Mouse (Mus musculus) myocyte (in vitro differentiated cells): ENCODE results near the gene Myo6. TPM values are rescaled to one million over a fixed set of nuclear protein-coding genes. Genes with fewer than 3 reads are reported as not detected.

Experiments used
- H3K27me3 ChIP-seq: one replicate; pipeline ENCODE4 v1.6.1; 2011; ENCODE audit not compliant: control insufficient read depth, insufficient read depth, insufficient read length
- H3K36me3 ChIP-seq: one replicate; pipeline ENCODE4 v1.6.1; 2011; ENCODE audit not compliant: control insufficient read depth, insufficient read depth
- H3K4me2 ChIP-seq: one replicate; pipeline ENCODE4 v1.6.1; 2011; ENCODE audit warnings: low read depth, control low read depth
- H3K4me3 ChIP-seq: one replicate; pipeline ENCODE4 v1.5.1; 2011; ENCODE audit warnings: mild to moderate bottlenecking, control low read depth, moderate library complexity
- H3K79me2 ChIP-seq: one replicate; pipeline ENCODE4 v1.6.1; 2011; ENCODE audit not compliant: control insufficient read depth, insufficient read depth
- H3ac ChIP-seq: one replicate; pipeline ENCODE4 v1.6.1; 2011; ENCODE audit not compliant: control insufficient read depth, insufficient read length
- CEBPB ChIP-seq: IDR thresholded peaks from 2 replicates; pipeline ENCODE4 v1.6.1; 2011; ENCODE audit warnings: mild to moderate bottlenecking, moderate library complexity; ENCODE audit not compliant: poor library complexity, insufficient read depth, severe bottlenecking
- E2F4 ChIP-seq: IDR thresholded peaks from one replicate; pipeline ENCODE4 v1.6.1; 2011; ENCODE audit warnings: mild to moderate bottlenecking, control low read depth, moderate library complexity; ENCODE audit not compliant: insufficient read depth
- MAX ChIP-seq: IDR thresholded peaks from one replicate; pipeline ENCODE4 v1.6.1; 2011; ENCODE audit warnings: low read depth, mild to moderate bottlenecking, control low read depth
- MYOD1 ChIP-seq, 3 experiments: IDR thresholded peaks; one replicate each; pipeline ENCODE4 v1.6.1; 2011; ENCODE audit warnings: control low read depth in 2 of 3, low read depth in 2 of 3, mild to moderate bottlenecking in 2 of 3, moderate library complexity in 1 of 3; ENCODE audit not compliant: insufficient read length in 2 of 3, control insufficient read depth in 1 of 3
- MYOG ChIP-seq, 3 experiments: IDR thresholded peaks; one replicate each; pipeline ENCODE4 v1.6.1; 2011; ENCODE audit warnings: control low read depth in 2 of 3, low read depth in 2 of 3, mild to moderate bottlenecking in 2 of 3; ENCODE audit not compliant: insufficient read length in 2 of 3, control insufficient read depth in 1 of 3, insufficient read depth in 1 of 3
- POLR2A ChIP-seq: IDR thresholded peaks from one replicate; pipeline ENCODE4 v1.6.1; 2011; ENCODE audit warnings: low read depth, mild to moderate bottlenecking, control low read depth, moderate library complexity; ENCODE audit not compliant: insufficient read length
- POLR2AphosphoS2 ChIP-seq: IDR thresholded peaks from one replicate; pipeline ENCODE4 v1.6.1; 2011; ENCODE audit warnings: low read depth, control low read depth; ENCODE audit not compliant: insufficient read length
- REST ChIP-seq: IDR thresholded peaks from one replicate; pipeline ENCODE4 v1.6.1; 2011; ENCODE audit warnings: mild to moderate bottlenecking, control low read depth, moderate library complexity; ENCODE audit not compliant: insufficient read depth, insufficient read length
- SRF ChIP-seq: IDR thresholded peaks from one replicate; pipeline ENCODE4 v1.6.1; 2011; ENCODE audit warnings: low read depth; ENCODE audit not compliant: control insufficient read depth, insufficient read length
- TCF12 ChIP-seq: IDR thresholded peaks from one replicate; pipeline ENCODE4 v1.6.1; 2011; ENCODE audit warnings: mild to moderate bottlenecking, control low read depth; ENCODE audit not compliant: poor library complexity, insufficient read depth, severe bottlenecking
- TCF3 ChIP-seq: IDR thresholded peaks from one replicate; pipeline ENCODE4 v1.6.1; 2011; ENCODE audit warnings: low read depth, control low read depth; ENCODE audit not compliant: insufficient read length
- USF1 ChIP-seq: IDR thresholded peaks from one replicate; pipeline ENCODE4 v1.6.1; 2011; ENCODE audit warnings: low read depth, mild to moderate bottlenecking, control low read depth, moderate library complexity
- polyA plus RNA-seq: library from polyadenylated mRNA; unstranded; fragments of >200 nt; fragmentation: generic; extraction: Trizol; gene quantifications from one replicate; pipeline ENCODE4 v1.2.1, GENCODE M21; 2012; ENCODE audit warnings: missing spikeins

Gene Myo6
- polyA plus RNA-seq, 1 experiment = 4.1 TPM

- Histone ChIP-seq H3ac (no peak overlapping the region), H3K79me2 (no peaks in the 10 kb centered on the region), H3K4me3 (no peak overlapping the region), H3K4me2 (no peak overlapping the region), H3K36me3 (no peaks in the 10 kb centered on the region), H3K27me3 (no peaks in the 10 kb centered on the region)
- TF ChIP-seq MAX (no peak), POLR2A (no peak)
These were observed 15.9 kb downstream of the Myo6 start for GRCm38 (mm10) chr9:80180771-80181170.

GRCm38 (mm10) chr9:80181692-80182091 is 16.9 kb downstream of the Myo6 start:
- H3K79me2 ChIP-seq = no peaks in the 10 kb centered on the region
- no peaks in the 10 kb centered on the region for H3K36me3 ChIP-seq
- TF ChIP-seq CEBPB (no peak), USF1 (no peak), MAX (no peak), TCF12 (no peak), POLR2AphosphoS2 (no peak), MYOD1 (IDR thresholded peaks at IDR 0.05; ENCODE audit: control insufficient read depth in 1 of 3, insufficient read length in 2 of 3, low read depth in 2 of 3) (no peak), SRF (no peak), TCF3 (no peak), REST (no peak), MYOG (IDR thresholded peaks at IDR 0.05; ENCODE audit: control insufficient read depth in 1 of 3, insufficient read depth in 1 of 3, insufficient read length in 2 of 3, low read depth in 2 of 3) (no peak), POLR2A (no peak), E2F4 (no peak)
- H3K27me3 ChIP-seq = no peaks in the 10 kb centered on the region
- H3K4me2 ChIP-seq = no peak overlapping the region
- H3ac ChIP-seq = no peak overlapping the region
- no peak overlapping the region for H3K4me3 ChIP-seq

- Histone ChIP-seq H3K36me3 (no peaks in the 10 kb centered on the region), H3ac (no peak overlapping the region), H3K27me3 (no peaks in the 10 kb centered on the region), H3K4me2 (no peak overlapping the region), H3K79me2 (no peaks in the 10 kb centered on the region), H3K4me3 (no peak overlapping the region)
- TF ChIP-seq CEBPB (no peak), MYOG (IDR thresholded peaks at IDR 0.05; ENCODE audit: control insufficient read depth in 1 of 3, insufficient read depth in 1 of 3, insufficient read length in 2 of 3, low read depth in 2 of 3) (no peak), REST (no peak), POLR2AphosphoS2 (no peak), TCF3 (no peak), USF1 (no peak), POLR2A (no peak), E2F4 (no peak), MAX (no peak), SRF (no peak), TCF12 (no peak), MYOD1 (IDR thresholded peaks at IDR 0.05; ENCODE audit: control insufficient read depth in 1 of 3, insufficient read length in 2 of 3, low read depth in 2 of 3) (no peak)
These were observed 19.3 kb downstream of the Myo6 start for GRCm38 (mm10) chr9:80184138-80184537.

- no peaks in the 10 kb centered on the region for H3K36me3 ChIP-seq
- H3K4me2 ChIP-seq = no peak overlapping the region
- H3ac ChIP-seq = no peak overlapping the region
- H3K27me3 ChIP-seq = no peaks in the 10 kb centered on the region
- TF ChIP-seq MAX = no peak
- no peak for TF ChIP-seq E2F4
- no peak for TF ChIP-seq TCF3
- no peak for TF ChIP-seq POLR2AphosphoS2
- TF ChIP-seq USF1 = no peak
- TF ChIP-seq SRF = no peak
- no peak for TF ChIP-seq MYOG (IDR thresholded peaks at IDR 0.05; ENCODE audit: control insufficient read depth in 1 of 3, insufficient read depth in 1 of 3, insufficient read length in 2 of 3, low read depth in 2 of 3)
- no peak for TF ChIP-seq TCF12
- no peak for TF ChIP-seq CEBPB
- TF ChIP-seq MYOD1 (IDR thresholded peaks at IDR 0.05; ENCODE audit: control insufficient read depth in 1 of 3, insufficient read length in 2 of 3, low read depth in 2 of 3) = no peak
- no peak for TF ChIP-seq POLR2A
- no peak for TF ChIP-seq REST
- no peaks in the 10 kb centered on the region for H3K79me2 ChIP-seq
- no peak overlapping the region for H3K4me3 ChIP-seq
These were observed 20.9 kb downstream of the Myo6 start for GRCm38 (mm10) chr9:80185737-80186136.

GRCm38 (mm10) chr9:80186693-80187092 is 21.9 kb downstream of the Myo6 start:
- Histone ChIP-seq H3K4me2 (no peak overlapping the region), H3K79me2 (no peaks in the 10 kb centered on the region), H3K4me3 (no peak overlapping the region), H3K36me3 (no peaks in the 10 kb centered on the region), H3K27me3 (no peaks in the 10 kb centered on the region), H3ac (no peak overlapping the region)
- no peak for TF ChIP-seq REST
- TF ChIP-seq CEBPB = no peak
- no peak for TF ChIP-seq SRF
- no peak for TF ChIP-seq POLR2AphosphoS2
- TF ChIP-seq POLR2A = no peak
- TF ChIP-seq USF1 = no peak
- no peak for TF ChIP-seq MAX
- no peak for TF ChIP-seq E2F4
